Mouse (Mus musculus) adipose tissue, adult 10 weeks (tissue): ENCODE data around the gene Gm21900. TPM values are rescaled to one million over a fixed set of nuclear protein-coding genes. Genes with fewer than 3 reads are reported as not detected.

Source experiments
- polyA plus RNA-seq: library from polyadenylated mRNA; stranded (reverse); fragments of 350-450 nt; fragmentation: Illumina TruSeq; extraction: RNeasy Lipid Tissue Mini Kit (QIAGEN cat#74804); gene quantifications from one replicate; pipeline ENCODE4 v1.2.3, GENCODE M21; 2014; ENCODE audit warnings: low read depth, low replicate concordance

Gm21900 gene
- polyA plus RNA-seq, result not detected

GRCm38 (mm10) chrY:10616061-10616460, at the start of gene Gm21900:
Gene Gm21900 (plus strand): TSS chrY:10616361.

Other genes starting within 250 kb of the Gm21900 start
- not detected for gene Gm28510, start 203.6 kb upstream of the Gm21900 start, polyA plus RNA-seq
- not detected for gene Gm20737, start 80.3 kb upstream of the Gm21900 start, polyA plus RNA-seq
- gene Gm21775, start 62.9 kb upstream of the Gm21900 start, polyA plus RNA-seq, result not detected
- not detected for gene Gm20777, start 136.1 kb downstream of the Gm21900 start, polyA plus RNA-seq